Mouse (Mus musculus): ENCODE measurements around the gene Abhd15. TPM values are rescaled to one million over a fixed set of nuclear protein-coding genes. Genes with fewer than 3 reads are reported as not detected.

Abhd15 gene
- polyA plus RNA-seq, 1 experiment from 2014 or later = 1.9 TPM

- 82% methylated on average over 3 of the region's 3 CpGs for WGBS
- Histone ChIP-seq H3K9me3 (no peaks in the 10 kb centered on the region), H3K9ac (replicated peaks) (no peak overlapping the region), H3K4me3 (no peak overlapping the region), H3K36me3 (peaks cover 39% of the 10 kb centered on the region), H3K27me3 (no peaks in the 10 kb centered on the region), H3K4me2 (replicated peaks) (no peak overlapping the region), H3K27ac (replicated peaks) (no peak overlapping the region), H3K4me1 (no peaks in the 10 kb centered on the region)
- no peak for ATAC-seq (replicated peaks)
These were observed 70.3 kb downstream of the Abhd15 start for GRCm38 (mm10) chr11:77585201-77585600.

Other genes with a start within 250 kb of the Abhd15 start
- gene Coro6, start 52.7 kb upstream of the Abhd15 start, polyA plus RNA-seq (2015; fragmentation: Nextera tagmentation; extraction: Ambion mirVana) = 0.08 and 0.09 TPM in 2 replicates
- 37.3 and 41.8 TPM in 2 replicates for gene Ankrd13b, start 25.4 kb upstream of the Abhd15 start, polyA plus RNA-seq (2015; fragmentation: Nextera tagmentation; extraction: Ambion mirVana)
- gene Git1, start 21.6 kb upstream of the Abhd15 start, polyA plus RNA-seq (2015; fragmentation: Nextera tagmentation; extraction: Ambion mirVana) = 14.4 and 15.9 TPM in 2 replicates
- 15.0 and 19.5 TPM in 2 replicates for gene Trp53i13, start 859 bp downstream of the Abhd15 start, polyA plus RNA-seq (2015; fragmentation: Nextera tagmentation; extraction: Ambion mirVana)
- gene Gm10392, start 4.1 kb downstream of the Abhd15 start, polyA plus RNA-seq (2015; fragmentation: Nextera tagmentation; extraction: Ambion mirVana) = not detected in 2 replicates
- gene Taok1, start 92.7 kb downstream of the Abhd15 start, polyA plus RNA-seq (2015; fragmentation: Nextera tagmentation; extraction: Ambion mirVana) = 27.0 and 28.9 TPM in 2 replicates
- 3.8 and 3.9 TPM in 2 replicates for gene Nufip2, start 171.0 kb downstream of the Abhd15 start, polyA plus RNA-seq (2015; fragmentation: Nextera tagmentation; extraction: Ambion mirVana)
- gene Cryba1, start 210.2 kb downstream of the Abhd15 start, polyA plus RNA-seq (2015; fragmentation: Nextera tagmentation; extraction: Ambion mirVana) = 0.18 and 0.38 TPM in 2 replicates
- gene Myo18a, start 248.1 kb downstream of the Abhd15 start, polyA plus RNA-seq (2015; fragmentation: Nextera tagmentation; extraction: Ambion mirVana) = 45.5 and 52.5 TPM in 2 replicates

All from forebrain, embryonic 15.5 days (tissue).